Mouse (Mus musculus) liver, embryonic 16.5 days (tissue): ENCODE results near the gene Gabra2. TPM values are rescaled to one million over a fixed set of nuclear protein-coding genes. Genes with fewer than 3 reads are reported as not detected.

Experiments
- ATAC-seq: fragments of 200-750 bp; cut with Nextera tagmentation; 2 replicates; pipeline ENCODE4 v1.8.0; 2017; ENCODE audit warnings: low read depth, mild to moderate bottlenecking, moderate number of reproducible peaks, moderate library complexity
- H3K27ac ChIP-seq: fragments of 300-500 bp; sonication (generic); 2 replicates; pipeline ENCODE4 v1.5.1; 2014; ENCODE audit warnings: mild to moderate bottlenecking, low read length
- H3K27me3 ChIP-seq: fragments of 300-500 bp; sonication (generic); 2 replicates; pipeline ENCODE4 v1.6.1; 2014; ENCODE audit warnings: low read depth, low read length, mixed read lengths; ENCODE audit not compliant: control insufficient read depth, insufficient read depth
- H3K36me3 ChIP-seq: fragments of 300-500 bp; sonication (generic); 2 replicates; pipeline ENCODE4 v1.6.1; 2014; ENCODE audit warnings: mild to moderate bottlenecking; ENCODE audit not compliant: control insufficient read depth, insufficient read depth
- H3K4me1 ChIP-seq: fragments of 300-500 bp; sonication (generic); 2 replicates; pipeline ENCODE4 v1.6.1; 2014; ENCODE audit warnings: low read depth, low read length, mixed read lengths; ENCODE audit not compliant: control insufficient read depth
- H3K4me2 ChIP-seq: fragments of 300-500 bp; sonication (generic); 2 replicates; pipeline ENCODE4 v1.6.1; 2014; ENCODE audit warnings: low read depth, low read length, mixed read lengths
- H3K4me3 ChIP-seq: fragments of 300-500 bp; sonication (generic); 2 replicates; pipeline ENCODE4 v1.5.1; 2014; ENCODE audit warnings: low read depth, mild to moderate bottlenecking, low read length
- H3K9ac ChIP-seq: fragments of 300-500 bp; sonication (generic); 2 replicates; pipeline ENCODE4 v1.6.1; 2014; ENCODE audit warnings: low read depth, low read length
- H3K9me3 ChIP-seq: fragments of 300-500 bp; sonication (generic); replicated peaks from 2 replicates; pipeline ENCODE4 v1.6.1; 2016; ENCODE audit warnings: low read length; ENCODE audit not compliant: control insufficient read depth
- WGBS: fragments of 180-500 bp; shearing (Covaris S2); extraction: QIAGEN DNeasy Blood & Tissue Kit; methylation state at CpG from one replicate; pipeline ENCODE4 v1.1.7; 2014; ENCODE audit not compliant: insufficient replicate concordance; 5-methylcytosine and 5-hydroxymethylcytosine counted together
- polyA plus RNA-seq: library from polyadenylated mRNA; unstranded; fragments of >200 nt; fragmentation: Nextera tagmentation; extraction: Ambion mirVana; gene quantifications from 2 replicates; pipeline ENCODE4 v1.2.1, GENCODE M21; 2015

The Gabra2 gene
- polyA plus RNA-seq, 1 experiment from 2014 or later: 0.05 TPM

DNA sequence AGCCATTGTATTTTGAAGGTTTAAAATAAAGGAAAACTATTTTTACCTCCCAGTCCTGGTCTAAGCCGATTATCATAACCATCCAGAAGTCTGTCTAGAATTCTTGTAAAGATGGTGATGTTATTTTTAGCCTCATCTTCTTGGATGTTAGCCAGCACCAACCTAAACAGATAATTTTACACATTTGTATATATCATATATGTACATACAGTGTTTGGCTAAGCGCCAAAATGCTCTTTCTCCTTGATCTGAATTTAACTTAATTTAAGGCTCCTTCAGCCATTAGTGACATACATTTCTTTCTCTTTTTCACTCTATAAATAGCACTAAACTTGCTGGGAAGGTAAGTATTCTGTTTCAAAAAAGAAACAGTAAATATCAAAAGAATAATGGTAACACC lies 3.7 kb downstream of the Gabra2 start:
- Histone ChIP-seq H3K4me3 (no peak overlapping the region), H3K27me3 (peaks cover 10% of the 10 kb centered on the region), H3K4me2 (no peak overlapping the region), H3K9ac (no peak overlapping the region), H3K36me3 (no peaks in the 10 kb centered on the region), H3K27ac (no peak overlapping the region), H3K4me1 (no peaks in the 10 kb centered on the region), H3K9me3 (no peaks in the 10 kb centered on the region)
- ATAC-seq: no peak
- WGBS: 56% methylated on average over 2 of the region's 2 CpGs

DNA sequence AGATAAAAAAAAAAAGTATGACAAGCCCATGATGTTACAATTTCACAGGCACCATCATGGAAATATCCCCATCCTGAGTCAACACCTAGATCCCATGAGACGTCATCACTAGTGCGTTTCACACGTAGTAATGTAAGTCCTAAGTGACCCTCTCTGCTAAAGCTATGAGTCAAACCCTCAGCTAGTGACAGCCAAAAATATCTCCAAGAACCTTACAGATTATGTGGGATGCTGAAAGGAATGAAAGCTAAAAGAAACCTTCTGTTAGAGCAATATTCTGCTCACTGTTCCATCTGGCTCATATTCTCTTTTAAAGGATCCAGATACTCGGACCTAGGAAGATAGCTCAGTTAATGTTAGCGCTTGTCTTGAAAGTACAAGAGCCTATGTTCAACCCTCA lies 16.8 kb downstream of the Gabra2 start:
- no peaks in the 10 kb centered on the region for H3K36me3 ChIP-seq
- no peak overlapping the region for H3K4me2 ChIP-seq
- no peak overlapping the region for H3K9ac ChIP-seq
- H3K4me1 ChIP-seq: no peaks in the 10 kb centered on the region
- no peaks in the 10 kb centered on the region for H3K9me3 ChIP-seq
- ATAC-seq: no peak
- H3K27me3 ChIP-seq: no peaks in the 10 kb centered on the region
- WGBS: 67% methylated on average over 5 of the region's 5 CpGs
- H3K27ac ChIP-seq: no peak overlapping the region
- no peak overlapping the region for H3K4me3 ChIP-seq

DNA sequence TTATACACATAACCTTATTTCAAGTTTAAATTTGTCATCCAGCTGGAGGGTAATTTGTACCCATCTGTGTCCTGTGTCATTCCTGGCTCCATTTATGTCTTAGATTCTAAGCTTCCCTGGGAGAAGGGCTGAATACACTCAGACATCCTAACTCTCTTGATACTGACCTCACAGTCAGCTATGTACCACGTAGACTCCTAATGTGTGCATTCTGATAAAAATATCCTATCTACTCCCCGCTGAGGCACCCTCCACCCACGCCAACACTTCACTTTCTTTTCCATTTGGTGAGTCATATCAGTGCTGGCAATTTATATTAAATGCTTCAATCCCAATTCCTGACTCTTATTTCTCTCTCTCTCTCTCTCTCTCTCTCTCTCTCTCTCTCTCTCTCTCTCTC lies 34.0 kb downstream of the Gabra2 start:
- Histone ChIP-seq H3K36me3 (no peaks in the 10 kb centered on the region), H3K9ac (no peak overlapping the region), H3K4me1 (no peaks in the 10 kb centered on the region), H3K4me2 (no peak overlapping the region), H3K4me3 (no peak overlapping the region), H3K27me3 (no peaks in the 10 kb centered on the region), H3K9me3 (no peaks in the 10 kb centered on the region), H3K27ac (no peak overlapping the region)
- no peak for ATAC-seq
- WGBS: 37% methylated on average over 3 of the region's 3 CpGs

DNA sequence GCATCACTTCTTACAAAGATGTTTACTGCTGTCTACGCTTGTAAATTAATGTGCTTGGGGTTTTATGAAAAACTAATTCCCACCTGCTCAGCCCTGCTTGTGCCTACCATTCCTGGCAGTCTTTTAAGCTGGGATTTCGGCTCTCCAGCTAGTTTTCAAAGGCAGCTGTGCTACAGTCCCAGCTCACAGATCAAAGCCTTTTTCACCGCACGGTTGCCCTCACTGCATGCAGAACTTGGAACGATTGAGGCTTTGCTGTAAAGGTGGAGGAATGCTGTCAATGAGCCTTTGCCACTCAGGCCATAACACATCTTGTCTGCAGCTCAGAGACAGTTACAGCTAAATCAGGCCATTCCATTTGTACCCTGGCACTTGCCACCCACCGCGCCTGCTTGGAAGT lies 37.6 kb downstream of the Gabra2 start:
- ATAC-seq: no peak
- no peaks in the 10 kb centered on the region for H3K27me3 ChIP-seq
- no peak overlapping the region for H3K4me2 ChIP-seq
- no peak overlapping the region for H3K9ac ChIP-seq
- no peak overlapping the region for H3K27ac ChIP-seq
- WGBS: 65% methylated on average over 7 of the region's 7 CpGs
- H3K36me3 ChIP-seq: no peaks in the 10 kb centered on the region
- no peaks in the 10 kb centered on the region for H3K9me3 ChIP-seq
- no peak overlapping the region for H3K4me3 ChIP-seq
- H3K4me1 ChIP-seq: no peaks in the 10 kb centered on the region

DNA sequence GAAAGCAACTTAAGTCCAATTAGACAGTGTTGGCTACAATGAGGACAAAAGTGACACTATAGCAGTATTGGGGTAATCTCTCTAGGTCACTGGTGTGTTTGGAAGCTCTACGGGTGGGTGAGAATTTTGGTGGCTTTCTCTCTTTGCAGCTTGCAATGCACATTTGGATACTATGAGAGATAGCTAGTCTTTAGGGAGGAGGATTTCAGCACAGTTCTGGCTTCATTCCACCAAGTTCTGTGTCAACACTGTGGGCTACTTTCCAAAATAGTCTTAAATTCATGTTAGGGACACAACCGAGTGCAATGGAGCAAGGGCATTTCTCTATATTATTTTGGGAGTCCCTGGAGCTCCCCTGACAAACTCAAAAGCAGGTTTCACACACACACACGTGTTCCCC lies 58.3 kb downstream of the Gabra2 start:
- Histone ChIP-seq H3K4me3 (no peak overlapping the region), H3K9me3 (no peaks in the 10 kb centered on the region), H3K4me2 (no peak overlapping the region), H3K9ac (no peak overlapping the region), H3K4me1 (no peaks in the 10 kb centered on the region), H3K27ac (no peak overlapping the region), H3K36me3 (no peaks in the 10 kb centered on the region), H3K27me3 (no peaks in the 10 kb centered on the region)
- no peak for ATAC-seq
- 63% methylated on average over 3 of the region's 3 CpGs for WGBS

DNA sequence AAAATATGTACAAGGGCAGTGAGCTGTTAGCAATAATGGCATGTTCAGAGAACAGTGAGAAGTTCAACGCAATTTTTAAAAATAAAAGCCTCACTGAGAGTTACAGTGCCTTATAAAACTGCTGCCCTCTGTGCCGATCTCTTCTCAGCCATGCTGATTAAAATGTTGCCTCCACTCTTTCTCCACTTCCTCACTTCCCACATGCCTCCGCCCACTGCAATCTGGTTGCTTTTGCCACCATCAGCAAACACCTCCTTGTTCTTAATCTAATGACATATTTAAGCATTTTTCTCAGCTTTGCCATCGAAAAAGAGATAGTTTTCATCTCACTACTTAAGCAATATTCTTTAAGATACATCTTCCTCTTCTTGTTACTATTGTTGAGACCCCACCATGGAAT lies 69.7 kb downstream of the Gabra2 start:
- no peak overlapping the region for H3K27ac ChIP-seq
- H3K27me3 ChIP-seq: no peaks in the 10 kb centered on the region
- no peak overlapping the region for H3K9ac ChIP-seq
- WGBS: 47% methylated on average over 4 of the region's 4 CpGs
- no peaks in the 10 kb centered on the region for H3K4me1 ChIP-seq
- H3K9me3 ChIP-seq: no peaks in the 10 kb centered on the region
- no peak for ATAC-seq
- H3K4me3 ChIP-seq: no peak overlapping the region
- H3K36me3 ChIP-seq: no peaks in the 10 kb centered on the region
- no peak overlapping the region for H3K4me2 ChIP-seq

DNA sequence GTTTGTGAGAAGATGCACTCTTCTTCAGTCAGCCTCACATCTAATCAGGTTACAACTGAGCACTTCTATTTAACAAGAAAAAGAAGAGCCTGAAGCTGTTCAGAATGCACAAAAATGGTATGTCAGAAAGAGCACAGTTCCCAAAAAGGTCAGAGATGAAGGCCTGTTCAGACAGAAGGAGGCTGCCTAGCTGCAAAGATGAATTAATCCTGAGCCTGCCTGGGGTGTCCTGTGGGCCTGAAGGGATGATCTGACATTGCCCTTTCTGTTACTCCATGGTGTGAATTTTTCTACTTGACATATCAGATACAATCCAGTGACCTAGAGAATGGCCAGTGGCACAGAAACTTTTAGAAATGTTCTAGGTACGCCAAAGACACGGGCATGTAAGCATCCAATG lies 83.9 kb downstream of the Gabra2 start:
- no peak for ATAC-seq

DNA sequence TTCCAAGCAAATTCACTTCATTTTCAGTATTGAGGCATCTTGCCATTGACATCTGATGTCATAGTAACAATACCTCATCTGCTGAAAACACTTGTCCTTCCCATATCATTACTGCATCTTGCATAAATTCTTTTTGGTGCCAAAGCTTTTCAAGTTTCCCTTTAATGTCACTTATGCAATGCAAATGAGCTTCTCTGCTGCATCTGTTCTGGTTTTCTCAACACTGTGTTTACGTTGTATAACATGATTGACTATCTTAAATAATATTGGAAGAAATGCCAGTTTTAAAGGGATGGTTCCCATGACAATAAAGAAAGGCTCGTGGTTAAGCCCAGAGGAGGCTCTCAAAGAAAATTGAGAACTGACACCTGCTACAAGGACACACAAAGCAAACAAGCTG lies 84.4 kb downstream of the Gabra2 start:
- Histone ChIP-seq H3K4me2 (no peak overlapping the region), H3K4me3 (no peak overlapping the region), H3K4me1 (no peaks in the 10 kb centered on the region), H3K9ac (no peak overlapping the region), H3K27ac (no peak overlapping the region), H3K27me3 (no peaks in the 10 kb centered on the region), H3K36me3 (no peaks in the 10 kb centered on the region), H3K9me3 (no peaks in the 10 kb centered on the region)
- WGBS: 40% methylated on average over 2 of the region's 2 CpGs
- no peak for ATAC-seq

More for the DNA sequence above, 83.9 kb downstream of the Gabra2 start:
- 65% methylated on average over 2 of the region's 2 CpGs for WGBS
- H3K4me1 ChIP-seq: no peaks in the 10 kb centered on the region
- H3K9me3 ChIP-seq: no peaks in the 10 kb centered on the region
- H3K36me3 ChIP-seq: no peaks in the 10 kb centered on the region
- H3K9ac ChIP-seq: no peak overlapping the region
- H3K4me3 ChIP-seq: no peak overlapping the region
- H3K27me3 ChIP-seq: no peaks in the 10 kb centered on the region
- H3K4me2 ChIP-seq: no peak overlapping the region
- no peak overlapping the region for H3K27ac ChIP-seq

DNA sequence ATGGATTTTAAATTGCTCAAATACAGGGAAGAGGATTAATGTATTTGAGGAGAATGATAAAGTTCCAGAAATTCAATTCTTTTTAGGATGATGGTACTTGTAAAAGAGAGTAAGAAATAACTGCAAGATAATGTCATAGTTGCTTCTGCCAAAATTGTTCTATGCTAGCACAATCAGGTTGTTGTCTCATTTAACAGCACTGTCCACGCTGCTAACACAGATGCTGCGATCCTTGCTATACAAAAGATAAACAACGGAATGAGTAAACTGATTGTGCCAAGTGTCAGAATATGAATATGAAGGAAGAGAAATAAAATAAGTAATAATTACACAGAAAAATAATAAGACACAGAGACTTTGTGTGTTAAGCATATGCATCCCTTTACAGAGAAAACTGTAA lies 84.9 kb downstream of the Gabra2 start:
- Histone ChIP-seq H3K9ac (no peak overlapping the region), H3K36me3 (no peaks in the 10 kb centered on the region), H3K4me1 (no peaks in the 10 kb centered on the region), H3K27me3 (no peaks in the 10 kb centered on the region), H3K27ac (no peak overlapping the region), H3K9me3 (no peaks in the 10 kb centered on the region), H3K4me2 (no peak overlapping the region), H3K4me3 (no peak overlapping the region)
- no peak for ATAC-seq
- WGBS: 84% methylated on average over 3 of the region's 3 CpGs
